ENCODE assay signal across 18 mouse cellular contexts in the genomic region with DNA sequence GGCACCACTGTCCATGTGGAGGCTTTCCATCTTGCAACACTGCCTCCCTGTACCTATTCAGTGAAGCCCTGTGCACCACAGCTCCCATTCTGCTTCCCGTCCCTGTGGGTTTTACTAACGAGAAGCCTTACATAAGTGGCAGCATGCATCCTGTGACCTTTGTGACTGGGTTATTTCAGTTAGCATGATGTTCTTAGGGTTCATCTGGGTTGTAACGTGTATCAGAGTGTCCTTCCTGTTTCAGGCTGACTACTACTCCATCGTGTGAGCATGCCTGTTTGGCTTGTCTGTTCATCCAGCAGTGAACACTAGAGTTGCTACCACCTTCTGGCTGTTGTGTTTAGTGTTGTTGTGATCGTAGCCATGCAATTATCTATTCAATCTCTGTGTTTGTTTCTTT. TPM values are rescaled to one million over a fixed set of nuclear protein-coding genes. Genes with fewer than 3 reads are reported as not detected.
DNase-seq lines count a peak whose midpoint lies in the region; ATAC-seq and TF ChIP-seq lines count a peak whose summit lies in the region.
"Had no signal": no experiment of that assay in that cellular context is flagged by ENCODE, and none has a peak within 500 bp of the region (broad histone marks: within the 10 kb centered on the region; RNA-seq: fewer than 3 reads in every experiment).

No protein-coding gene starts in this region.

- peak; percentile 84 for ATAC-seq in CD4-positive, CD25-positive, alpha-beta regulatory T cell, adult 4 months
- ATAC-seq in inflammation-experienced regulatory T-cells, adult 6 months: peak; percentile 78
- ATAC-seq: intestine, embryonic 16.5 days; midbrain, embryonic 15.5 days had no signal

- no peak overlapping the region for H3K4me3 ChIP-seq in spleen, adult 2 months (ENCODE audit: extremely low read depth, insufficient read depth, insufficient read length)
- H3K4me3 ChIP-seq: heart, embryonic 10.5 days; midbrain, embryonic 15.5 days; myocyte; neural tube, embryonic 15.5 days had no signal

- no peak for TF ChIP-seq CTCF in spleen, adult 2 months (IDR thresholded peaks at IDR 0.05; ENCODE audit: extremely low read depth, insufficient read depth, insufficient read length, insufficient replicate concordance)

- H3K27ac ChIP-seq in spleen, adult 2 months (ENCODE audit: insufficient read depth, low read length): 0 out of 2 replicates have a peak overlapping the region, but pooled peaks have one; percentile 1
- H3K27ac ChIP-seq: heart, embryonic 10.5 days; hindbrain, embryonic 14.5 days; midbrain, embryonic 15.5 days; neural tube, embryonic 15.5 days had no signal

- no peak for TF ChIP-seq POLR2A in spleen, adult 2 months (IDR thresholded peaks at IDR 0.05; ENCODE audit: low read depth, low read length)

- H3K4me1 ChIP-seq in spleen, adult 2 months (ENCODE audit: control insufficient read depth, insufficient read depth, insufficient read length): peaks cover 10% of the 10 kb centered on the region; the same call in 1 of the 2 replicates
- H3K4me1 ChIP-seq: midbrain, embryonic 15.5 days; neural tube, embryonic 15.5 days had no signal

- H3K27me3 ChIP-seq in spleen, adult 2 months (ENCODE audit: control insufficient read depth, insufficient read depth, low read length): no peaks in the 10 kb centered on the region
- no peaks in the 10 kb centered on the region for H3K27me3 ChIP-seq in splenic B cell, adult 2 months (ENCODE audit: control insufficient read depth, insufficient read depth, low read length, poor library complexity, severe bottlenecking)
- H3K27me3 ChIP-seq: midbrain, embryonic 15.5 days; neural tube, embryonic 15.5 days had no signal

- peak in 1 of 2 experiments; percentile 31 for DNase-seq in spleen, adult 2 months (ENCODE audit: low read depth in 1 of 2, low spot score in 2 of 2)
- DNase-seq in spleen, postnatal 36 days (ENCODE audit: low spot score in 2 of 2): no peak
- peak; percentile 60 for DNase-seq in splenic B cell, adult 2 months (ENCODE audit: low read depth, low spot score)
- no peak for DNase-seq in heart, postnatal 4 days
- DNase-seq in layer of hippocampus, postnatal 10 days (ENCODE audit: low spot score in 2 of 2): no peak
- DNase-seq: adrenal gland, postnatal 36 days; cerebellum, adult 18-20 months; lung, adult 2 months; right cerebral cortex, postnatal 14 days; spleen, adult 18-20 months had no signal

- WGBS in spleen, adult 2 months: 32% methylated on average over 5 of the region's 5 CpGs

- no peaks in the 10 kb centered on the region for H3K36me3 ChIP-seq in spleen, adult 2 months (ENCODE audit: control insufficient read depth, insufficient read depth, low read length)
- no peaks in the 10 kb centered on the region for H3K36me3 ChIP-seq in splenic B cell, adult 2 months (ENCODE audit: control insufficient read depth, insufficient read depth, low read length, poor library complexity, severe bottlenecking)
- H3K36me3 ChIP-seq: midbrain, embryonic 15.5 days had no signal

RNA-seq across cellular contexts. Expression of gene Tgfb3, which starts 32.7 kb away (rescaled TPM):
- polyA plus RNA-seq in spleen, adult 2 months (2012; rRNA removed): 2.8 and 3.2 TPM in 2 replicates
- polyA plus RNA-seq in CD4-positive, CD25-positive, alpha-beta regulatory T cell, adult 4 months (2017; shearing (Covaris generic)): under 1 TPM; 0.52 TPM
- polyA plus RNA-seq in inflammation-experienced regulatory T-cells, adult 6 months (2017; shearing (Covaris generic)): 1 to 10 TPM in 1 of 3 experiments, under 1 TPM in 2; 0.38 to 3.5 (median 0.62) TPM
- total RNA-seq in heart, postnatal 4 days (2021): 10 to 100 TPM; 18.6 to 19.2 TPM
- total RNA-seq in layer of hippocampus, postnatal 10 days (2021): 10 to 100 TPM in 1 of 2 experiments, 1 to 10 TPM in 1; 8.0 to 11.1 TPM

RNA-seq across cellular contexts. Expression of gene Ift43, which starts 36.2 kb away (rescaled TPM):
- polyA plus RNA-seq in spleen, adult 2 months (2012; rRNA removed): 2.6 and 4.0 TPM in 2 replicates
- polyA plus RNA-seq in CD4-positive, CD25-positive, alpha-beta regulatory T cell, adult 4 months (2017; shearing (Covaris generic)): 1 to 10 TPM; 4.0 to 4.7 TPM
- 1 to 10 TPM; 5.0 to 7.1 (median 6.8) TPM for polyA plus RNA-seq in inflammation-experienced regulatory T-cells, adult 6 months (2017; shearing (Covaris generic))
- 10 to 100 TPM; 42.8 to 45.3 TPM for total RNA-seq in heart, postnatal 4 days (2021)
- 10 to 100 TPM; 14.2 to 14.3 TPM for total RNA-seq in layer of hippocampus, postnatal 10 days (2021)
